Mouse (Mus musculus): ENCODE measurements around the gene Fam20a.

Fam20a gene

GRCm38 (mm10) chr11:109707442-109707841 lies 14.6 kb downstream of the Fam20a start:
- Histone ChIP-seq H3K36me3 (ENCODE audit: insufficient read depth, low read length) (no peaks in the 10 kb centered on the region), H3K4me1 (replicated peaks; ENCODE audit: low read depth, low read length) (0 out of 2 replicates have a peak, but pooled peaks cover 10% of the 10 kb centered on the region), H3K4me3 (replicated peaks; ENCODE audit: low read length) (no peak overlapping the region), H3K27me3 (ENCODE audit: insufficient read depth, low read length) (no peaks in the 10 kb centered on the region; the same call in 1 of the 2 replicates), H3K9me3 (ENCODE audit: low read length) (no peaks in the 10 kb centered on the region)
- no peak for TF ChIP-seq NANOG (IDR thresholded peaks at IDR 0.05; ENCODE audit: borderline replicate concordance, low read length)
- TF ChIP-seq CTCF (conservative IDR thresholded peaks at IDR 0.05; ENCODE audit: low read length), result no peak
- TF ChIP-seq POU5F1 (IDR thresholded peaks at IDR 0.05; ENCODE audit: borderline replicate concordance, low read length), result no peak

- H3K4me3 ChIP-seq (replicated peaks; ENCODE audit: low read length), result no peak overlapping the region
- 0 out of 2 replicates have a peak, but pooled peaks cover 6% of the 10 kb centered on the region for H3K4me1 ChIP-seq (replicated peaks; ENCODE audit: low read depth, low read length)
- TF ChIP-seq NANOG (IDR thresholded peaks at IDR 0.05; ENCODE audit: borderline replicate concordance, low read length), result no peak
- TF ChIP-seq POU5F1 (IDR thresholded peaks at IDR 0.05; ENCODE audit: borderline replicate concordance, low read length), result no peak
- TF ChIP-seq CTCF (conservative IDR thresholded peaks at IDR 0.05; ENCODE audit: low read length), result no peak
- no peaks in the 10 kb centered on the region for H3K36me3 ChIP-seq (ENCODE audit: insufficient read depth, low read length)
- no peaks in the 10 kb centered on the region for H3K9me3 ChIP-seq (ENCODE audit: low read length)
- H3K27me3 ChIP-seq (ENCODE audit: insufficient read depth, low read length), result no peaks in the 10 kb centered on the region; the same call in 1 of the 2 replicates
Measured at GRCm38 (mm10) chr11:109706586-109706985, 15.5 kb downstream of the Fam20a start.

- no peaks in the 10 kb centered on the region for H3K9me3 ChIP-seq (ENCODE audit: low read length)
- H3K27me3 ChIP-seq (ENCODE audit: insufficient read depth, low read length), result no peaks in the 10 kb centered on the region; the same call in 1 of the 2 replicates
- H3K4me1 ChIP-seq (replicated peaks; ENCODE audit: low read depth, low read length), result 0 out of 2 replicates have a peak, but pooled peaks cover 6% of the 10 kb centered on the region
- no peak overlapping the region for H3K4me3 ChIP-seq (replicated peaks; ENCODE audit: low read length)
- H3K36me3 ChIP-seq (ENCODE audit: insufficient read depth, low read length), result no peaks in the 10 kb centered on the region
- TF ChIP-seq POU5F1 (IDR thresholded peaks at IDR 0.05; ENCODE audit: borderline replicate concordance, low read length), result no peak
- TF ChIP-seq CTCF (conservative IDR thresholded peaks at IDR 0.05; ENCODE audit: low read length), result no peak
- no peak for TF ChIP-seq NANOG (IDR thresholded peaks at IDR 0.05; ENCODE audit: borderline replicate concordance, low read length)
Measured at GRCm38 (mm10) chr11:109706055-109706412, 16.0 kb downstream of the Fam20a start.

GRCm38 (mm10) chr11:109705336-109706054 lies 16.6 kb downstream of the Fam20a start:
- H3K27me3 ChIP-seq (ENCODE audit: insufficient read depth, low read length), result no peaks in the 10 kb centered on the region; the same call in 1 of the 2 replicates
- H3K4me3 ChIP-seq (replicated peaks; ENCODE audit: low read length), result no peak overlapping the region
- TF ChIP-seq POU5F1 (IDR thresholded peaks at IDR 0.05; ENCODE audit: borderline replicate concordance, low read length) (no peak), CTCF (conservative IDR thresholded peaks at IDR 0.05; ENCODE audit: low read length) (no peak), NANOG (IDR thresholded peaks at IDR 0.05; ENCODE audit: borderline replicate concordance, low read length) (no peak)
- no peaks in the 10 kb centered on the region for H3K9me3 ChIP-seq (ENCODE audit: low read length)
- H3K36me3 ChIP-seq (ENCODE audit: insufficient read depth, low read length), result no peaks in the 10 kb centered on the region
- 0 out of 2 replicates have a peak, but pooled peaks cover 6% of the 10 kb centered on the region for H3K4me1 ChIP-seq (replicated peaks; ENCODE audit: low read depth, low read length)

- Histone ChIP-seq H3K4me1 (replicated peaks; ENCODE audit: low read depth, low read length) (0 out of 2 replicates have a peak, but pooled peaks cover 6% of the 10 kb centered on the region), H3K27me3 (ENCODE audit: insufficient read depth, low read length) (no peaks in the 10 kb centered on the region; the same call in 1 of the 2 replicates), H3K36me3 (ENCODE audit: insufficient read depth, low read length) (no peaks in the 10 kb centered on the region), H3K4me3 (replicated peaks; ENCODE audit: low read length) (no peak overlapping the region), H3K9me3 (ENCODE audit: low read length) (no peaks in the 10 kb centered on the region; the same call in 1 of the 2 replicates)
- TF ChIP-seq NANOG (IDR thresholded peaks at IDR 0.05; ENCODE audit: borderline replicate concordance, low read length), result no peak
- no peak for TF ChIP-seq CTCF (conservative IDR thresholded peaks at IDR 0.05; ENCODE audit: low read length)
- TF ChIP-seq POU5F1 (IDR thresholded peaks at IDR 0.05; ENCODE audit: borderline replicate concordance, low read length), result no peak
Measured at GRCm38 (mm10) chr11:109704311-109705205, 17.5 kb downstream of the Fam20a start.

- H3K4me3 ChIP-seq (replicated peaks; ENCODE audit: low read length), result no peak overlapping the region
- H3K27me3 ChIP-seq (ENCODE audit: insufficient read depth, low read length), result no peaks in the 10 kb centered on the region; the same call in 1 of the 2 replicates
- H3K9me3 ChIP-seq (ENCODE audit: low read length), result no peaks in the 10 kb centered on the region; the same call in 1 of the 2 replicates
- H3K36me3 ChIP-seq (ENCODE audit: insufficient read depth, low read length), result no peaks in the 10 kb centered on the region
- TF ChIP-seq NANOG (IDR thresholded peaks at IDR 0.05; ENCODE audit: borderline replicate concordance, low read length), result no peak
- 0 out of 2 replicates have a peak, but pooled peaks cover 6% of the 10 kb centered on the region for H3K4me1 ChIP-seq (replicated peaks; ENCODE audit: low read depth, low read length)
Measured at GRCm38 (mm10) chr11:109703845-109704244, 18.2 kb downstream of the Fam20a start.

- Histone ChIP-seq H3K27me3 (ENCODE audit: insufficient read depth, low read length) (peaks cover 3% of the 10 kb centered on the region; the same call in 1 of the 2 replicates), H3K36me3 (ENCODE audit: insufficient read depth, low read length) (no peaks in the 10 kb centered on the region), H3K4me3 (replicated peaks; ENCODE audit: low read length) (no peak overlapping the region), H3K4me1 (replicated peaks; ENCODE audit: low read depth, low read length) (peaks cover 6% of the 10 kb centered on the region; the same call in 1 of the 2 replicates), H3K9me3 (ENCODE audit: low read length) (no peaks in the 10 kb centered on the region; the same call in 1 of the 2 replicates)
- TF ChIP-seq CTCF (conservative IDR thresholded peaks at IDR 0.05; ENCODE audit: low read length) (no peak), POU5F1 (IDR thresholded peaks at IDR 0.05; ENCODE audit: borderline replicate concordance, low read length) (no peak), NANOG (IDR thresholded peaks at IDR 0.05; ENCODE audit: borderline replicate concordance, low read length) (no peak)
Measured at GRCm38 (mm10) chr11:109702031-109702815, 19.9 kb downstream of the Fam20a start.

Data from E14TG2a.4 (cell line).